Mouse (Mus musculus) midbrain, embryonic 11.5 days (tissue): ENCODE results near the gene Hoxb6. TPM values are rescaled to one million over a fixed set of nuclear protein-coding genes. Genes with fewer than 3 reads are reported as not detected.

ENCODE experiments used
- ATAC-seq: fragments of 200-750 bp; cut with Nextera tagmentation; 2 replicates; pipeline ENCODE4 v1.8.0; 2017; ENCODE audit warnings: moderate TSS enrichment, moderate library complexity; ENCODE audit not compliant: low FRiP score
- DNase-seq: peaks from one replicate; pipeline ENCODE4 v3.0.0; 2015; ENCODE audit warnings: low spot score; ENCODE audit errors: missing footprints
- H3K27ac ChIP-seq: fragments of 300-500 bp; sonication (generic); 2 replicates; pipeline ENCODE4 v1.5.1; 2014; ENCODE audit warnings: low read depth, low read length
- H3K27me3 ChIP-seq: fragments of 300-500 bp; sonication (generic); 2 replicates; pipeline ENCODE4 v1.6.1; 2014; ENCODE audit warnings: mild to moderate bottlenecking, low read length, moderate library complexity, mixed read lengths; ENCODE audit not compliant: control insufficient read depth, insufficient read depth
- H3K36me3 ChIP-seq: fragments of 300-500 bp; sonication (generic); 2 replicates; pipeline ENCODE4 v1.6.1; 2014; ENCODE audit warnings: mild to moderate bottlenecking, low read length, moderate library complexity, mixed read lengths; ENCODE audit not compliant: control insufficient read depth, insufficient read depth
- H3K4me1 ChIP-seq: fragments of 300-500 bp; sonication (generic); 2 replicates; pipeline ENCODE4 v1.6.1; 2014; ENCODE audit warnings: low read length; ENCODE audit not compliant: control insufficient read depth, insufficient read depth
- H3K4me2 ChIP-seq: fragments of 300-500 bp; sonication (generic); 2 replicates; pipeline ENCODE4 v1.6.1; 2014; ENCODE audit warnings: mild to moderate bottlenecking, moderate library complexity
- H3K4me3 ChIP-seq: fragments of 300-500 bp; sonication (generic); 2 replicates; pipeline ENCODE4 v1.5.1; 2014; ENCODE audit warnings: low read depth, low read length
- H3K9ac ChIP-seq: fragments of 300-500 bp; sonication (generic); 2 replicates; pipeline ENCODE4 v1.6.1; 2014; ENCODE audit warnings: low read length
- H3K9me3 ChIP-seq: fragments of 300-500 bp; sonication (generic); 2 replicates; pipeline ENCODE4 v1.6.1; 2016; ENCODE audit warnings: low read length; ENCODE audit not compliant: control insufficient read depth
- WGBS: fragments of 180-500 bp; shearing (Covaris S2); extraction: QIAGEN DNeasy Blood & Tissue Kit; methylation state at CpG from one replicate; pipeline ENCODE4 v1.1.7; 2014; 5-methylcytosine and 5-hydroxymethylcytosine counted together
- microRNA counts: library from miRNA; unstranded; fragments of <30 nt; microRNA quantifications from one replicate; lab custom pipeline; 2015
- microRNA-seq: library from miRNA; unstranded; fragments of <30 nt; microRNA quantifications from one replicate; pipeline ENCODE4, GENCODE M21; 2017
- polyA plus RNA-seq: library from polyadenylated mRNA; unstranded; fragments of >200 nt; fragmentation: Nextera tagmentation; extraction: Ambion mirVana; gene quantifications from 2 replicates; pipeline ENCODE4 v1.2.1, GENCODE M21; 2014

Hoxb6 gene
- polyA plus RNA-seq, 1 experiment from 2014 or later = not detected

DNA sequence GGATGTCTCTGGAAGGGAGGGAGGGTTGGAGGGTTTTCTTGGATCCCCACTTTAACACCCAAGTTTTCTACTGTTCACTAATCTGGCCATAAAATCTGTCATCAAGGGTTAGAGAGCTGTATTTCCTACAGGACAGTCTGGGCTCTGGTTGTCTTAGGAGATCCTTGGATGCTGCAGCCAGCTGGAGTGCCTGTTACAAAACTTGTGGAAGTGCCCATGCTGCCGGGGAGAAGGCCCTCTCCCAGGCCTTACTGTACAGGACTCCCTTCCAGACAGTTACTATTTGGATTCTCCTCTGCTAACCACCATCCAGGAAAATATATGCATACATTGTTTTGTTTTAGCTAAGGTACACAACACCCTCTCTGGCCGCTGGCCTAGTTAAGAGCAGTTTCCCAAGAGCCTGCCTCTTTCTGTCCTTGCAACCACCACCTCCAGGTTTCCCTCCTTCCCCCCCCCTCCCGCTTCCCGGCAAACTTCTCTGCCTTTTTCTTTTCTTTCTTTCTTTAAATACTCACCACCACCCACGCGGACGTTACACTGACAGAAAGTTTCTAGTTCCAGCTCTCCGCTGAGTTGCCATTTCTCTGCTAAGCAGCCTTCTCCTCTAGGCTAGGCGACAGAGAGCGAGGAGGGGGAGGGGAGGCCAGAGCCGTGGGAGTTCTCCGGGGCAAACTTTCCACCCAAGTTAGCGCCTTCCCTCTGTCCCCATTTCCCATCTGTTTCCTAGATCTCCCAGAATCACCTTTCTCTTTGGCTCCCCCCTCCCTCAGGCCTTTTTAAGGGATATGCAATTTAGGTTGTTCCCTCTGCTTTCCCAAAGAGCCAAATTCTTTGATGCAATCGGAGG lies 57.4 kb downstream of the Hoxb6 start:
- under 1% methylated on average over 14 of the region's 14 CpGs for WGBS
- no peak overlapping the region for H3K4me2 ChIP-seq
- no peaks in the 10 kb centered on the region for H3K4me1 ChIP-seq
- no peak for ATAC-seq
- peaks cover 95% of the 10 kb centered on the region for H3K27me3 ChIP-seq
- peak; percentile 93 for DNase-seq
- H3K4me3 ChIP-seq = no peak overlapping the region
- H3K36me3 ChIP-seq = no peaks in the 10 kb centered on the region
- no peak overlapping the region for H3K27ac ChIP-seq
- H3K9me3 ChIP-seq = no peaks in the 10 kb centered on the region
- H3K9ac ChIP-seq = no peak overlapping the region

DNA sequence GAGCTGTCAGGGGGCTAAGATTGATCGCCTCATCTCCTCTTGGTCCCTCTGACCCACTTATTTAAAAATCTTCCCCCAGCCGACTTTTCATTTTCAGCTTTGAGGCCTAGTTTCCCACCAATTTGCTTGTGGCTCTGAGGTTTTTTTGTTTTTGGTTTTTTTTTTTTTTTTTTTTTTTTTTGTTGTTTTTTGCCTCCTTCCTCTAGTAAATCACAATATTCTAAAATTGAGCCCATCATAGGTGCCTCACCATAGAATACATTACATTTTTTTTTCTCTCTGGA lies 58.0 kb downstream of the Hoxb6 start, which contains the start of gene Hoxb2:
Gene Hoxb2, plus strand, starts transcription at position 185 of the 284 bp plus-strand sequence.
- no peak for ATAC-seq
- Histone ChIP-seq H3K9me3 (no peaks in the 10 kb centered on the region), H3K27ac (no peak within 1 kb of the TSS), H3K4me2 (no peak within 1 kb of the TSS), H3K36me3 (no peaks in the 10 kb centered on the region), H3K27me3 (peaks cover 95% of the 10 kb centered on the region), H3K4me1 (no peaks in the 10 kb centered on the region), H3K4me3 (no peak within 1 kb of the TSS), H3K9ac (no peak within 1 kb of the TSS)
- DNase-seq = no peak
- 0% methylated on average over 2 of the region's 2 CpGs for WGBS

DNA sequence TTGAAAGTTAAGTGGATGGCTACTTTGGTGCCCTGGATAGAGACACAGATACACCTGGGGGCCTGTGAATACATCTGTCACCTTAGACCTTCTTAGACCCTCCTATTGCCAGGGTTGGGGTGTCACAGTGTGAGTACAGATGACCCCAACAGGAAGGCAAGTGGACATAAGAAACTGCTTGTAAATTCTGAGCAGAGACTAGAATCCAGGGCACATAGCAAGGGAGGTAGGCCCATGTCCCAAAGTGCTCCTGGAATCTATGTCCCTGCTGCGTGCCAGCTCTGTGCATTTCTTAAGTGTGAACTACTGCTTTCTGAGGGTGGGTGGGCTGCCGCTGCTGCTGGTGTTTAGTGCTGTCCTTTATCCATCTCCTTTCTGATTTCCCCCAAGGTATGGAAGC lies 58.5 kb downstream of the Hoxb6 start:
- H3K4me2 ChIP-seq = no peak overlapping the region
- peaks cover 92% of the 10 kb centered on the region for H3K27me3 ChIP-seq
- H3K36me3 ChIP-seq = no peaks in the 10 kb centered on the region
- no peak for ATAC-seq
- H3K4me3 ChIP-seq = no peak overlapping the region
- peak; percentile 92 for DNase-seq
- WGBS = 3% methylated on average over 2 of the region's 2 CpGs
- no peak overlapping the region for H3K9ac ChIP-seq
- no peaks in the 10 kb centered on the region for H3K4me1 ChIP-seq
- no peak overlapping the region for H3K27ac ChIP-seq
- H3K9me3 ChIP-seq = no peaks in the 10 kb centered on the region

MicroRNAs encoded within 50 kb of the gene (microRNA counts, 519-probe panel; counts per million panel counts)
- 1,880 counts per million, percentile 3 among the panel's probes with 10 or more counts for microRNA mmu-miR-10a (lab: Ali Mortazavi, UCI)
- microRNA mmu-miR-196a (lab: Ali Mortazavi, UCI) = not detected

Small RNA genes lying within 50 kb of the gene (microRNA-seq; reads per million reads assigned to microRNA genes)
- gene Mir10a = 130 reads per million, percentile 57 among the genes with 10 or more reads in this experiment
- not detected for gene Mir196a-1

Other genes with a start within 250 kb of the Hoxb6 start
- gene Ube2z, start 227.1 kb upstream of the Hoxb6 start, polyA plus RNA-seq = 21.5 and 22.3 TPM in 2 replicates
- 405 and 437 TPM in 2 replicates for gene Atp5g1, start 216.8 kb upstream of the Hoxb6 start, polyA plus RNA-seq
- gene Calcoco2, start 180.5 kb upstream of the Hoxb6 start, polyA plus RNA-seq = not detected in 2 replicates
- gene Ttll6, start 158.7 kb upstream of the Hoxb6 start, polyA plus RNA-seq = not detected in 2 replicates
- gene Hoxb13, start 98.2 kb upstream of the Hoxb6 start, polyA plus RNA-seq = not detected in 2 replicates
- gene Hoxb9, start 21.0 kb upstream of the Hoxb6 start, polyA plus RNA-seq = not detected in 2 replicates
- gene Hoxb8, start 10.6 kb upstream of the Hoxb6 start, polyA plus RNA-seq = not detected in 2 replicates
- not detected in 2 replicates for gene Hoxb7, start 5.9 kb upstream of the Hoxb6 start, polyA plus RNA-seq
- gene Hoxb5, start 10.9 kb downstream of the Hoxb6 start, polyA plus RNA-seq = not detected in 2 replicates
- gene Hoxb4, start 25.8 kb downstream of the Hoxb6 start, polyA plus RNA-seq = not detected in 2 replicates
- gene Hoxb3, start 30.9 kb downstream of the Hoxb6 start, polyA plus RNA-seq = not detected in 2 replicates
- not detected in 2 replicates for gene Hoxb2, start 58.0 kb downstream of the Hoxb6 start, polyA plus RNA-seq
- gene Hoxb1, start 73.3 kb downstream of the Hoxb6 start, polyA plus RNA-seq = not detected in 2 replicates
- gene Skap1, start 172.1 kb downstream of the Hoxb6 start, polyA plus RNA-seq = 1.2 and 1.3 TPM in 2 replicates